Mouse (Mus musculus) thymus, adult 2 months (tissue): ENCODE data around the gene Gpld1.

Experiments used
- CTCF ChIP-seq: fragments of 200-500 bp; IDR thresholded peaks from 2 replicates; pipeline ENCODE4 v1.5.1; 2012; ENCODE audit warnings: mild to moderate bottlenecking, control low read depth, low read length, moderate library complexity, borderline replicate concordance; ENCODE audit not compliant: control insufficient read depth, poor library complexity, insufficient read depth; ENCODE audit errors: extremely low read depth
- POLR2A ChIP-seq: fragments of 200-500 bp; IDR thresholded peaks from 2 replicates; pipeline ENCODE4 v1.6.1; 2012; ENCODE audit warnings: mild to moderate bottlenecking, low read length, control low read depth, moderate library complexity; ENCODE audit not compliant: control insufficient read depth, poor library complexity, insufficient read depth; ENCODE audit errors: extremely low read depth

- no peak for TF ChIP-seq CTCF
- no peak for TF ChIP-seq POLR2A
Measured at GRCm38 (mm10) chr13:25027114-25027425, 84.1 kb downstream of the Gpld1 start.
